Mouse (Mus musculus) myocyte (in vitro differentiated cells): ENCODE results near the gene Serpina3k. TPM values are rescaled to one million over a fixed set of nuclear protein-coding genes. Genes with fewer than 3 reads are reported as not detected.
"Not testable (repeated sequence)": the region's sequence is repeated elsewhere in the genome, so short reads cannot be mapped to it uniquely, and the experiment has no call there.

ENCODE experiments used
- H3K27me3 ChIP-seq: one replicate; pipeline ENCODE4 v1.6.1; 2011; ENCODE audit not compliant: control insufficient read depth, insufficient read depth, insufficient read length
- H3K36me3 ChIP-seq: one replicate; pipeline ENCODE4 v1.6.1; 2011; ENCODE audit not compliant: control insufficient read depth, insufficient read depth
- H3K4me2 ChIP-seq: one replicate; pipeline ENCODE4 v1.6.1; 2011; ENCODE audit warnings: low read depth, control low read depth
- H3K4me3 ChIP-seq: one replicate; pipeline ENCODE4 v1.5.1; 2011; ENCODE audit warnings: mild to moderate bottlenecking, control low read depth, moderate library complexity
- H3K79me2 ChIP-seq: one replicate; pipeline ENCODE4 v1.6.1; 2011; ENCODE audit not compliant: control insufficient read depth, insufficient read depth
- H3ac ChIP-seq: one replicate; pipeline ENCODE4 v1.6.1; 2011; ENCODE audit not compliant: control insufficient read depth, insufficient read length
- CEBPB ChIP-seq: IDR thresholded peaks from 2 replicates; pipeline ENCODE4 v1.6.1; 2011; ENCODE audit warnings: mild to moderate bottlenecking, moderate library complexity; ENCODE audit not compliant: poor library complexity, insufficient read depth, severe bottlenecking
- E2F4 ChIP-seq: IDR thresholded peaks from one replicate; pipeline ENCODE4 v1.6.1; 2011; ENCODE audit warnings: mild to moderate bottlenecking, control low read depth, moderate library complexity; ENCODE audit not compliant: insufficient read depth
- MAX ChIP-seq: IDR thresholded peaks from one replicate; pipeline ENCODE4 v1.6.1; 2011; ENCODE audit warnings: low read depth, mild to moderate bottlenecking, control low read depth
- MYOD1 ChIP-seq, 3 experiments: IDR thresholded peaks; one replicate each; pipeline ENCODE4 v1.6.1; 2011; ENCODE audit warnings: control low read depth in 2 of 3, low read depth in 2 of 3, mild to moderate bottlenecking in 2 of 3, moderate library complexity in 1 of 3; ENCODE audit not compliant: insufficient read length in 2 of 3, control insufficient read depth in 1 of 3
- MYOG ChIP-seq, 3 experiments: IDR thresholded peaks; one replicate each; pipeline ENCODE4 v1.6.1; 2011; ENCODE audit warnings: control low read depth in 2 of 3, low read depth in 2 of 3, mild to moderate bottlenecking in 2 of 3; ENCODE audit not compliant: insufficient read length in 2 of 3, control insufficient read depth in 1 of 3, insufficient read depth in 1 of 3
- POLR2A ChIP-seq: IDR thresholded peaks from one replicate; pipeline ENCODE4 v1.6.1; 2011; ENCODE audit warnings: low read depth, mild to moderate bottlenecking, control low read depth, moderate library complexity; ENCODE audit not compliant: insufficient read length
- POLR2AphosphoS2 ChIP-seq: IDR thresholded peaks from one replicate; pipeline ENCODE4 v1.6.1; 2011; ENCODE audit warnings: low read depth, control low read depth; ENCODE audit not compliant: insufficient read length
- REST ChIP-seq: IDR thresholded peaks from one replicate; pipeline ENCODE4 v1.6.1; 2011; ENCODE audit warnings: mild to moderate bottlenecking, control low read depth, moderate library complexity; ENCODE audit not compliant: insufficient read depth, insufficient read length
- SRF ChIP-seq: IDR thresholded peaks from one replicate; pipeline ENCODE4 v1.6.1; 2011; ENCODE audit warnings: low read depth; ENCODE audit not compliant: control insufficient read depth, insufficient read length
- TCF12 ChIP-seq: IDR thresholded peaks from one replicate; pipeline ENCODE4 v1.6.1; 2011; ENCODE audit warnings: mild to moderate bottlenecking, control low read depth; ENCODE audit not compliant: poor library complexity, insufficient read depth, severe bottlenecking
- TCF3 ChIP-seq: IDR thresholded peaks from one replicate; pipeline ENCODE4 v1.6.1; 2011; ENCODE audit warnings: low read depth, control low read depth; ENCODE audit not compliant: insufficient read length
- USF1 ChIP-seq: IDR thresholded peaks from one replicate; pipeline ENCODE4 v1.6.1; 2011; ENCODE audit warnings: low read depth, mild to moderate bottlenecking, control low read depth, moderate library complexity
- polyA plus RNA-seq: library from polyadenylated mRNA; unstranded; fragments of >200 nt; fragmentation: generic; extraction: Trizol; gene quantifications from one replicate; pipeline ENCODE4 v1.2.1, GENCODE M21; 2012; ENCODE audit warnings: missing spikeins

The Serpina3k gene
- polyA plus RNA-seq, 1 experiment = not detected

GRCm38 (mm10) chr12:104314253-104314652 is 24.0 kb upstream of the Serpina3k start, which contains the start of gene Serpina3j:
Gene Serpina3j, plus strand, starts transcription at chr12:104314553.
- H3ac ChIP-seq = no peak within 1 kb of the TSS

GRCm38 (mm10) chr12:104322454-104322853 is 15.8 kb upstream of the Serpina3k start:
- no peak overlapping the region for H3K4me3 ChIP-seq
- no peaks in the 10 kb centered on the region for H3K27me3 ChIP-seq
- H3K79me2 ChIP-seq = no peaks in the 10 kb centered on the region
- no peak overlapping the region for H3ac ChIP-seq
- no peak overlapping the region for H3K4me2 ChIP-seq
- no peak for TF ChIP-seq E2F4
- TF ChIP-seq MYOD1 (IDR thresholded peaks at IDR 0.05; ENCODE audit: control insufficient read depth in 1 of 3, insufficient read length in 2 of 3, low read depth in 2 of 3) = no peak
- TF ChIP-seq MAX = no peak
- no peak for TF ChIP-seq SRF
- no peak for TF ChIP-seq POLR2AphosphoS2
- TF ChIP-seq TCF3 = no peak
- no peak for TF ChIP-seq REST
- TF ChIP-seq CEBPB = no peak
- TF ChIP-seq MYOG (IDR thresholded peaks at IDR 0.05; ENCODE audit: control insufficient read depth in 1 of 3, insufficient read depth in 1 of 3, insufficient read length in 2 of 3, low read depth in 2 of 3) = no peak
- no peak for TF ChIP-seq POLR2A
- no peak for TF ChIP-seq TCF12
- no peak for TF ChIP-seq USF1
- no peaks in the 10 kb centered on the region for H3K36me3 ChIP-seq

More at GRCm38 (mm10) chr12:104314253-104314652, 24.0 kb upstream of the Serpina3k start, which contains the start of gene Serpina3j:
- Histone ChIP-seq H3K79me2 (no peaks in the 10 kb centered on the region), H3K4me2 (no peak within 1 kb of the TSS), H3K27me3 (no peaks in the 10 kb centered on the region), H3K36me3 (no peaks in the 10 kb centered on the region), H3K4me3 (no peak within 1 kb of the TSS)
- TF ChIP-seq REST (no peak), MYOD1 (IDR thresholded peaks at IDR 0.05; ENCODE audit: control insufficient read depth in 1 of 3, insufficient read length in 2 of 3, low read depth in 2 of 3) (no peak), POLR2AphosphoS2 (no peak), CEBPB (no peak), SRF (no peak), TCF3 (no peak), E2F4 (no peak), MYOG (IDR thresholded peaks at IDR 0.05; ENCODE audit: control insufficient read depth in 1 of 3, insufficient read depth in 1 of 3, insufficient read length in 2 of 3, low read depth in 2 of 3) (no peak), USF1 (no peak), POLR2A (no peak), TCF12 (no peak), MAX (no peak)

DNA sequence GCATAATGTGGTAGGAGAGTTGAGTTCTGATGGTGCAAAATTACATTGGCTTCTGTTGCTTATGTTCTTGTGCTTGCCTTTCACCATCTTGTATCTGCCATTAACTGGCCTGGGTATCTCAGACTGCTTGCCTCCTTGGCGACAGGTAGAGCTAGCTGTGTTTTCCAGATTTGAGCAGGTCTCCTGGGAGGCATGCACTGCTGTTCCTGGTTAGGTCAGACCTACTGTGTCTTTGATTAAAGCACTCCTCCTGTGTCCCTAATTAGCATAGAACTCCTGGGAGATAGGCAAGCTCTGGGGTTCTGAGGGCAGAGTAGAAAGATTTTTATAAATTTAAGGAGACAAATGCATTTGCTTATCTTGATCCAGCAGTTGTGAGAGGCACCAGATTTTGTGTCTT is 6.6 kb upstream of the Serpina3k start:
- Histone ChIP-seq H3K36me3 (no peaks in the 10 kb centered on the region), H3K4me3 (no peak overlapping the region), H3K79me2 (no peaks in the 10 kb centered on the region), H3K27me3 (no peaks in the 10 kb centered on the region), H3ac (no peak overlapping the region), H3K4me2 (no peak overlapping the region)
- TF ChIP-seq TCF12 = no peak
- TF ChIP-seq TCF3 = no peak
- TF ChIP-seq CEBPB = no peak
- no peak for TF ChIP-seq POLR2A
- no peak for TF ChIP-seq E2F4
- no peak for TF ChIP-seq MYOG (IDR thresholded peaks at IDR 0.05; ENCODE audit: control insufficient read depth in 1 of 3, insufficient read depth in 1 of 3, insufficient read length in 2 of 3, low read depth in 2 of 3)
- TF ChIP-seq MYOD1 (IDR thresholded peaks at IDR 0.05; ENCODE audit: control insufficient read depth in 1 of 3, insufficient read length in 2 of 3, low read depth in 2 of 3) = no peak
- no peak for TF ChIP-seq MAX
- no peak for TF ChIP-seq USF1
- no peak for TF ChIP-seq POLR2AphosphoS2
- no peak for TF ChIP-seq SRF
- TF ChIP-seq REST = no peak

DNA sequence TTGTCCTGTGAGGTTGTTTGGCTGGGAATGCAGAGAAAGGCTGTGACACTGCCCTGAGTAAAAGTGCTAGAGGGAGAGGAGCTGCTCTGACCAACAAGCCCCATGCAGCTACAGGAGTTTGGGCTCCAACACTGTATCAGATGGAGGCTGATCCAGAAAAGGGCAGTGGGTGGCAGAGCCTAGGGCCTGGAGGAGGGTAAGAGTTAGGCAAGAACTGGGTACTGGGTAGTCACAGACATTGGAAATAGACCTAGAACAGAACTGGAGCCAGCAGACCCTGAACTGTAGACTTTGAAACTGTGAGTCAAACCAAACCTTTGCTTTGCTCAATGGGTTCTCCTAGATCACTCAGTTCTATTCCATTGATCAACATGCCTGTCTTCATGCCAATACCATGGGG is 1.4 kb upstream of the Serpina3k start:
- not testable (repeated sequence) for H3K4me3 ChIP-seq, H3K27me3 ChIP-seq, H3K4me2 ChIP-seq, H3K79me2 ChIP-seq, H3ac ChIP-seq, H3K36me3 ChIP-seq

- TF ChIP-seq MYOD1 (IDR thresholded peaks at IDR 0.05; ENCODE audit: control insufficient read depth in 1 of 3, insufficient read length in 2 of 3, low read depth in 2 of 3) (no peak), REST (no peak), POLR2A (no peak), E2F4 (no peak)
- no peak overlapping the region for H3K4me3 ChIP-seq
- H3ac ChIP-seq = no peak overlapping the region
- no peaks in the 10 kb centered on the region for H3K79me2 ChIP-seq
- H3K36me3 ChIP-seq = no peaks in the 10 kb centered on the region
- H3K27me3 ChIP-seq = no peaks in the 10 kb centered on the region
- no peak overlapping the region for H3K4me2 ChIP-seq
These were observed 419 bp downstream of the Serpina3k start for GRCm38 (mm10) chr12:104338705-104339104.

DNA sequence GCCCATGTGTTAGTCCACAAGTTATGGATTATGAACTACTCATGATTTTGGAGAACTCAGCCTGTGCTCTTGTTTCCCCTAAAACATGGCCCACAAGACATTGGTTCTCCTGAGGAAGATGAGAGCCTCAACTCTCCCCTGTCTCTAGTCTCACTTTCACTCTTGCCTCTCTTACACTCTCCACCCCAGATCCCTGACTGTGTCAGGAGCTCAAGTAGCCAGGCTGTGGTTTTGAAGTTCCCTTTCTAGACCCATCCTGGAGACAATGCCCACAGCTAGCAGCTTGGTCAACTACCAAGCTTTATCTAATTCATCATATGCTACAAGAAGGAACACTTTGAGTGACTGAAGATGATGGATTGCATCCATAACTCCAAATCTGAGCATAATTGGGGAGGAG is 4.2 kb downstream of the Serpina3k start:
- not testable (repeated sequence) for H3K4me2 ChIP-seq, H3K27me3 ChIP-seq, H3K4me3 ChIP-seq

More for the DNA sequence above, 4.2 kb downstream of the Serpina3k start:
- H3K79me2 ChIP-seq, H3K36me3 ChIP-seq, H3ac ChIP-seq: not testable (repeated sequence)
